Mouse (Mus musculus) frontal cortex, adult (tissue): ENCODE results near the gene Taldo1.
A peak's percentile ranks its signal among the peaks of the same experiment; 100 is the strongest.

Experiments used
- ATAC-seq: cut with Nextera tagmentation; 2 replicates; pipeline ENCODE4 v1.9.2; 2017; ENCODE audit warnings: mild to moderate bottlenecking, moderate library complexity, mixed read lengths; ENCODE audit not compliant: low TSS enrichment

Gene Taldo1

GRCm38 (mm10) chr7:141423811-141424210 is 31.8 kb downstream of the Taldo1 start:
- ATAC-seq, result no peak

- no peak for ATAC-seq
Measured at GRCm38 (mm10) chr7:141426948-141427730, 35.1 kb downstream of the Taldo1 start.

GRCm38 (mm10) chr7:141428701-141429100 is 36.7 kb downstream of the Taldo1 start:
- no peak for ATAC-seq

GRCm38 (mm10) chr7:141429310-141429709 is 37.3 kb downstream of the Taldo1 start, which contains the start of gene Cend1:
Gene Cend1 (minus strand): TSS chr7:141429491.
- peak; percentile 89 for ATAC-seq

- ATAC-seq, result no peak
Measured at GRCm38 (mm10) chr7:141429840-141430584, 38.0 kb downstream of the Taldo1 start.

- ATAC-seq, result no peak
Measured at GRCm38 (mm10) chr7:141430585-141431240, 38.7 kb downstream of the Taldo1 start.

- ATAC-seq, result no peak
Measured at GRCm38 (mm10) chr7:141431434-141432185, 39.6 kb downstream of the Taldo1 start.

GRCm38 (mm10) chr7:141432186-141432611 is 40.2 kb downstream of the Taldo1 start:
- no peak for ATAC-seq

- no peak for ATAC-seq
Measured at GRCm38 (mm10) chr7:141432741-141433516, 40.9 kb downstream of the Taldo1 start.

- no peak for ATAC-seq
Measured at GRCm38 (mm10) chr7:141433517-141434400, 41.8 kb downstream of the Taldo1 start.

- peak; percentile 33; the same call in 1 of the 2 replicates for ATAC-seq
Measured at GRCm38 (mm10) chr7:141434464-141434863, 42.5 kb downstream of the Taldo1 start.

- ATAC-seq, result peak; percentile 34; the same call in 1 of the 2 replicates
Measured at GRCm38 (mm10) chr7:141435129-141435855, 43.3 kb downstream of the Taldo1 start.

GRCm38 (mm10) chr7:141435856-141436522 is 44.0 kb downstream of the Taldo1 start:
- ATAC-seq, result no peak

GRCm38 (mm10) chr7:141436523-141436892 is 44.5 kb downstream of the Taldo1 start:
- no peak for ATAC-seq

- peak; percentile 60 for ATAC-seq
Measured at GRCm38 (mm10) chr7:141437178-141438120, 45.5 kb downstream of the Taldo1 start, which contains the start of gene Slc25a22. Gene Slc25a22 (minus strand): TSS chr7:141437892.

- ATAC-seq, result no peak
Measured at GRCm38 (mm10) chr7:141438201-141438968, 46.4 kb downstream of the Taldo1 start.
